Mouse (Mus musculus) retina, postnatal 1 day (tissue): Measurements from ENCODE around the gene Trip12.
A peak's percentile ranks its signal among the peaks of the same experiment; 100 is the strongest.

ENCODE experiments used
- DNase-seq: peaks from one replicate; pipeline ENCODE4 v3.0.0-alpha.2; 2012

The Trip12 gene

DNA sequence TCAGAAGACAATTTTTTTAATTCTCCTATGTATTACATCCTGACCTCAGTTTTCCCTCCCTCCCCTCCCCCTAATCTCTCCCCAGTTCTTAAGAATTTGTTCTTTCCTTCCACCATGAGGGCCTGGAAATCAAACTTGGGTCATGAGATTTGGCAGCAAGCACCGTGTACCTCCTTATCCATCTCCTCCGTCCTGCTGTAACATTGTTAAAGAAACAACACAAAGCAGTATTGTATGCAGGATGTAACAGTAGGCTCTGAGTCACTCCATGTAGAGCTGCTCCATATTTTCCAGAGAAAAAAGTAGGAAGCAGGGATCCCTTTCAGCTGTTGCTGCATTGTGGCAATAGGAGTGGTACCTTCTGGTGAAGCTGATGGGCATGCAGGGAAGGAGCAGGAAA is 15.4 kb upstream of the Trip12 start:
- no peak for DNase-seq

- no peak for DNase-seq
Observed at GRCm38 (mm10) chr1:84854966-84855365, 14.7 kb upstream of the Trip12 start.

- DNase-seq = no peak
Observed at GRCm38 (mm10) chr1:84853721-84854120, 13.4 kb upstream of the Trip12 start.

DNA sequence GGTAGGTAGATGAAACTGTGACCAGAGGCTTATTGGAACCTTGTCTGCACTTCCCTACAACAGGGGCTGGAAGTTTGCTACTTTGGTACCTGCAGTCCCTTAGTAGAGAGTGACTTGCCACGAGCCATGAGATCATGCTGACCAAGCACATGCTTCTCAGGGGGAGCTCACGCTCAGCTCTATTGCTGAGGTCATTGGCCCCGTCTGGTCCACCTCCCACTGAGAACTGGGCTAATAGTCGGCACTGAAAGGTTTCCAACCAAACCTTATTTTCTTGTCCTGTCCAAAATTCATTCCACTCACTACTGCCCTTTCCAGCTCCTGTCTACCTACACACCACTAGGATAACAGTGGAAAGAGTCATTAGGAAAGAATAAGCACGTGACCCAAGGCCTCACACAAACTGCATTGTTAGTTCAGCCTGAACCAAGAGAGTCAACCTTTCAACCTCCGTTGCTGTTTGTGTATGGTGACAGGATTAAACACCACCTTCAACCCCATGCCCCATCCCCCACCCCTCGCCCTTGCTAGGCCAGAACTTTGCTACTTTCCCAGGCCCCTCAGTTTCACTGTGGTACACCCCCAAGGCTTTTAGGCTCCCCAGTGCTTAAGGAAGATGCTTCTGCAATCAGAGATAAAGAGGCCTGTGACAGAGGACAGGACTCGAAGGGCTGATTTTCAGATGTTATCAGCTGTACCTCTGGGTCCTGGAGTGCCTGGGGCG is 11.4 kb upstream of the Trip12 start:
- no peak for DNase-seq

DNA sequence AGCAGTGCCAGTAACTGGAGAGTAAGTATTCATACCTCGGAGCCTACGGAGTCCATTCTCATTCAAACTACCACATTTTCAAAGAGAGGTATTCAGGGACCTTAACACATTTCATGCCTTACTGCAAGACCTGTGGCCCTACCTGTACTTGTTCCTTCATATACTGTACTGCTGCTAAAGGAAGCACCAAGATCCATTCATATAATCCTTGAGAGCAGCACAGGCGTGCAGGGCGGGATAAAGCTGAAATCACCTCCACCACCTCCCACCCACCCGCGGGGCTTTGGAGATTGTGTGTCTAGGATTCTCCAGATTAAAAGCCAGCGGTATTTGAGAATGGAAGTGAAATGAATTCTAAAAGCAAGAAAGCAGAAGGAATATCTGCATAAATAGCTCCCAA is 10.2 kb upstream of the Trip12 start:
- DNase-seq = no peak

- no peak for DNase-seq
Observed at GRCm38 (mm10) chr1:84849804-84850203, 9.5 kb upstream of the Trip12 start.

GRCm38 (mm10) chr1:84848801-84849455 is 8.6 kb upstream of the Trip12 start:
- DNase-seq = no peak

GRCm38 (mm10) chr1:84848335-84848734 is 8.0 kb upstream of the Trip12 start:
- DNase-seq = no peak

- no peak for DNase-seq
Observed at GRCm38 (mm10) chr1:84847698-84848097, 7.4 kb upstream of the Trip12 start.

DNA sequence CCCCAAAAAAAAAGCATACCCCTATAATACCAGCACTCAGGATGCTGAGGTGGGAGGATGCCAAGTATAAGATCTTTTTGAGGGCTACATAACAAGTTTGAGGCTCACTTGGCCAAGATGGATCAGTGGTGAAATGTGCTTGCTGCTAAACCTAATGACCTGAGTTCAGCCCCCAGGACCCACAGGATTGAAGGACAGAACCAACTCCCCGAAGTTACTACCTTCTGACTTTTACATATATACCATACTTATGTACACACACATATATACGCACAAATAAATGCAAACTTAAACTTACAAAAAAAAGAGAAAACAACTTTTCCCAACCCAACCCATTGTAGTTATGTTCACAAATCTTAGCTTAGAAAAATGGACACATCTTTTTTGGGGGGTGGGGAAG is 3.0 kb upstream of the Trip12 start:
- no peak for DNase-seq

- no peak for DNase-seq
Observed at GRCm38 (mm10) chr1:84841061-84841460, 745 bp upstream of the Trip12 start.

GRCm38 (mm10) chr1:84839309-84840017 is 853 bp downstream of the Trip12 start, which contains the start of gene Fbxo36:
TSS of gene Fbxo36 (plus strand) at chr1:84839841.
- peak; percentile 98 for DNase-seq

DNA sequence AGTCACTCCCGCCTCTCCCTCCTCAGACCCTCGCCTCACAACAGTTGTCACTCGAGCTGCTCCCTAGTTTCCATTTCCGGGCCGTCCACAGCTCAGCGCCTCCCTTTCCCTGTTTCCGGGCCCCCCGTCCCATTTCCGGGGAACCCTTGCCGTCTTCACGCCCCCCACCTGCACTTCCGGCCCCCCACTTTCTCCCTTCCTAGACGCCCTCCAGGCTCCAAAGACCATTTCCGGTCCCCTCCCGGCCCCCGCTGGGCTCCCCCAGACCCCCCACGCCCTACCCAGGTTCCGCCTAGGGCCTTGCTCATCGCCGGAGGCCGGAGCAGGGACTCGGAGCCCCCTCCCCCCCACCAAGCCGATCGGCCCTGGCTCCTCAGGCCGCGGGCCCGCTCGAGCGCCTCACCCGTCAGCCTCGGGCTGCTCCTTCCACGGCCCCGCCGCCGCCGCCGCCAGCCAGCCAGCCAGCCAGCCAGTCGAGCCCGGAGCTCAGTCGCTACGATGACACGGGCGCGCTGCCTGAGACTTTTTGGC is 1.6 kb downstream of the Trip12 start:
- DNase-seq = peak; percentile 84

DNA sequence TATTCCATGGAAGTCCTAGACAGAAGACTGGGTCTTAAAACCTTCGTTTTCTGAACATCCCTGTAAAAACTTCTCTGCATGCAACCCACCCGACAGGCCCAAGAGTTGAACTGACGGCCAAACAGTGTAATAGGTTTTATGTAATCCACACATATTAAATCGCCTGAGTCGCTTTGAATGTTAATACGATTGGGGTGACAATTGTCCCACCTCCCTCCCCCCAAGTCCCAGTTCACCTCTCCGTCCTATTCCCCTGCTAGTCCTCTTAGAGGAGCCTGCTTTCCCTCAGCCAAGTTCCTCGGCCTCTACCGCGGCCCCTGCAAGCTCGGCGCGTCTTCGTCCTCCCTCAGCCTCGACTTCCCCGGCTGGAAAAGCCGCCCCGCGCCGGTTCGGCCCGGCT is 2.2 kb downstream of the Trip12 start:
- peak; percentile 49 for DNase-seq

DNA sequence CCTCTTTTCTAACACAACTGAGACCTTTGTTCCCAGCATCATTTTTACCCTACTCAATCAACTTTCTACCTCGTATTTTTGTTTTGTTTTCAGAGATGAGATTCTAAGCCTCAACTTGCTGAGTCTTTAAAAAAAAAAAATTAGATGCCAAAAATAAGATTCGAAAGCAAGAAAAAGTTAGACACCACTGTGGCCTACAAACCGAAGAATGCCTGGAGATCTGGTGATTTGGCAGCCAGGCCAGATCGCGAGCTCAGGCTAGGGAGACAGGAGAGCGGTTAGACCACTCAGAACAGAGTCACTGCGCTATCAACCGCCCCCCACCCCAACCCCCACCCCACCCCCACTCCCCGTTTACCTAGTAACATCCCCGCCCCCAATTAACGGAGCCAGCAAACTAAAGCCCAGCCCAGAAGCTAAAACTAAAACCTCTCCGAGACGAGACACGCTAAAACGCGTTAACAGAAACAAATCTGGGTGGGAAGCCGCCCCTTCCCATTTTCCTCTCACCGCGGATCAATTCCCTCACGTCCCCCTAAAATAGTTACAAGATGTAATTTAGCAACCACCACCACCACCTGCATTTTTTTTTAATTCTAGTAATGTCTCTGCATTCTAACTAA is 2.7 kb downstream of the Trip12 start:
- DNase-seq = no peak

DNA sequence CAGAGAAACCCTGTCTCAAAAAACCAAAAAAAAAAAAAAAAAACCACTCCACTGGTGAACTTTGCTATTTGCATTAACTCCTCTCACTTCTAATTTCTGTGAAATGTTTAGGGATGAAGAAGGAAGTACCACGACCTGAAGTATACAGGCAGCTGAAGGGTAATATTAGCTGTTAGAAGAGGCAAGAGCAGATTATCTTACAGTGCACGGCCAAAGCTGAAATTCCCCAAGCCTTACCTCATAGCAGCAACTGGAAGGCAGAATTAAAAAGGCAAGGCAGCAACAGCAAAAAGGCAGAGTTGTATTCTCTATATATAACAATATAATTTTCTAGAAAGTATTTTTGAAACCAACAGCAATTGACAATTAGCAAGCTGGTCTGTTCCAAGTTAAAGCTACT is 15.2 kb downstream of the Trip12 start:
- no peak for DNase-seq

GRCm38 (mm10) chr1:84817596-84817995 is 22.7 kb downstream of the Trip12 start:
- no peak for DNase-seq

DNA sequence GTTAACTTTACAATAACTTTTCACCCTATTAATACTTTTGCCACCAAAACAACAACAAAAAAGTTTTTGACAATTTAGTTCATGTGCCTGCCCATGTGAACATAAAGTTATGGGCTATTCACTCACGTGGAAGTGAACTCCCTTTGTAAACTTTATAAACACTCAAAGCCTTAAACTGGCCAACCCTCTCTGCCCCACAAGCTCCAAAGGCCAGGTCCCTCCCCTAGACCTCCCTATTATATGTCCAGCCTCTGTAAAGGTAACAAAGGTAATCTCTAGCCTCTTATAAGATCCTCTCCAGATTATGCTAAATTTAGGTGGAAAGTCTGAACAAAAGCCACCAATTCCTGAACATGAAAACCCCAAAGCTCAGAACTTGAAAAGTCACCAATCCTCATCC is 36.5 kb downstream of the Trip12 start:
- DNase-seq = no peak

GRCm38 (mm10) chr1:84799166-84799565 is 41.1 kb downstream of the Trip12 start:
- no peak for DNase-seq

DNA sequence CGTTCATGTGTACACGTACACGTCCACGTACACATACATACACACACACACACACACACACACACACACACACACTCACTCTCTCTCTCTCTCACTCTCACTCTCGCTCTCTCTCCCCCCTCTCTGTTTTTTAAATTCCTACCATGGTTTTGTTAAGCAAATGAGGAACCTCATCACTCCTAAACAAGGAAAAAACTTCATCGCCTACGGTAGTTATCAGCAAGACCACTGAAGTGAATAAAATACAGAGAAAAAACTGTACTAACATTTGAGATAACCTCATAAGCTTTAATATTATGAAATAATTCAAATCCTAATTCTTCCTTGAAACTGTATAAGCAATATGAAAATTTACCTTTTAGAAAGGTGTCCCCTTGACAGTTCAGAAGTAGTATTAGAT is 45.0 kb downstream of the Trip12 start:
- no peak for DNase-seq

DNA sequence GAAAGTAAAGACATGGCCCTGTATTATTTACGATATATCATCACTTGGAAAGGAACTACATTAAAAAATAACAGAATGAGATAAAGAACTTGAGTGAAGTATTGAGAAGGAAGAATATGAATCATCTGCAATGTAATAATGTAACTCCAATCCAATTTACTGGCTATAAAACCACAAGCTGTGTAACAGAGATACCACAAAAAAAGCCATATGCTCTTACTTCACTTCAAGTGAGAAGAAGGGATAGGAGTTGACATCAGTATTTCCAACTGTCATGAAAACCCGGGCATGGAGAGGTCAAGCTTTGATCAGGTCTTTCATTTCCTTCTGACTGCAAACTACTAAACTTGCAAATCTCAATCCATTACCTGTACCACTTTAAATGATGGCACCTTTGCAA is 48.9 kb downstream of the Trip12 start:
- no peak for DNase-seq

DNA sequence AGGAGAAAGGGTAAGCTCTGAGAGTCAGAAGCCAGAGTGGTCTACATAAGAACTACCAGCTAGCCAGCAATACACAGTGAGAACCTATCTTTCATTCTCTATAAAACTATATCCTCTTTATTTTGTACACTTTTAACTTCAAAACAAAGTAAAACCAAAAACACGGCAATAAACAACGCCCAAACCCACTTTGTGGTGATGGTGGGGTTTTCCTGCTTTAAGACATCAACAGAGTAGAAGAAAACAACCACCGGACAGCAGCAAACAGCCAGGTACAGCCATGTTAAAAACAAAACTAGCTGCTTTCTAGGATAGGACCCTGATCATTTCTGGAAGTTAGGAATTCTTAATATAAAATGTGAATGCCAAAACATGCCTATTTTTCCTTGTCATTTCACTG is 59.7 kb downstream of the Trip12 start:
- DNase-seq = no peak

DNA sequence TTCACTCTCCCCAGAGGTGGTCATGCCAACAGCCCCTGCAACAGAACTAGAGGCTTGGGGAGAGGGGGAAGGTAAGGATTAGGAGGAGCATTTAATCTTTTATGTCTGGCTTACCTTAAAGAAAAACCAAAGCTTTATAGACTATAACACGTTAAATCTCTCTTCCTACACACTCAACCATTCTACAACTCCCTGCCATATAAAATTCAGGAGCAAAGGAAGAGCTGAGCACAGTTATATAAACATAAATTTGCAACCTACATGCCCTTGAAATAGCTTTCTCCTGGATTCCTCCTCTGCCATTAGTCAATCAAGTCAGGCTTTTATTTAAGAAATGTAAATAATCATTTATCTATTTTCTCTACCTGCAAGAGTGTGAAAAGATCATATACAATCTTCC is 62.9 kb downstream of the Trip12 start:
- DNase-seq = no peak
